Mouse (Mus musculus) granulocyte monocyte progenitor cell, adult 5-6 weeks (primary cell): ENCODE data around the gene Fanci. TPM values are rescaled to one million over a fixed set of nuclear protein-coding genes. Genes with fewer than 3 reads are reported as not detected.

Source experiments
- ATAC-seq: replicated peaks from 2 replicates; pipeline ENCODE4 v1.8.0; 2016; ENCODE audit warnings: mild to moderate bottlenecking, moderate TSS enrichment, inconsistent platforms; ENCODE audit not compliant: poor library complexity, severe bottlenecking
- total RNA-seq, 2 experiments: library from RNA; stranded (forward) in 1 of 2; stranded (reverse) in 1 of 2; fragments of 200-712, 200-1000 nt in 1 of 2; fragments of >200 nt in 1 of 2; fragmentation: Nextera tagmentation in 1 of 2; gene quantifications; 2 replicates each; pipeline ENCODE4 v1.2.3; 2014 to 2017

Gene Fanci
- total RNA-seq, 2 experiments from 2014 or later: 22.8 to 29.7 TPM

DNA sequence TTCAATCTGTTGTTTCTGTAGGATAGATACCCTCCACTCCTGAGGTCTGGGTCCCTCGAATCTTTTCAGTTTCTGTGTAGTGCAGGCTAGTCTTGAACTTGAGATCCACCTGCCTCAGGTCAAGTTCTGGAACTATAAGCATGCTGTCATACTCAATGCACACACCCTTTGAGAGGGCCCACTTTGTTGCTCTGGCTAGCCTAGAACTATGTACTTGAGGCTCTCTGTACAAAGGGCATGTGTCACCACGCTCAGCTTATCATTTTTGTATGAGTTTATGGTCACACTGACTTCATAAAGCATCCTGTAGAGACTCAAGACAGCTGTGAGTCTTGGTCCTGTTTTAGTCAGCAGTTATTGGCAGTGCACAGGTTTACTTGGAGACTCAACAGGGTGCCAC lies 55.3 kb downstream of the Fanci start:
- no peak for ATAC-seq

DNA sequence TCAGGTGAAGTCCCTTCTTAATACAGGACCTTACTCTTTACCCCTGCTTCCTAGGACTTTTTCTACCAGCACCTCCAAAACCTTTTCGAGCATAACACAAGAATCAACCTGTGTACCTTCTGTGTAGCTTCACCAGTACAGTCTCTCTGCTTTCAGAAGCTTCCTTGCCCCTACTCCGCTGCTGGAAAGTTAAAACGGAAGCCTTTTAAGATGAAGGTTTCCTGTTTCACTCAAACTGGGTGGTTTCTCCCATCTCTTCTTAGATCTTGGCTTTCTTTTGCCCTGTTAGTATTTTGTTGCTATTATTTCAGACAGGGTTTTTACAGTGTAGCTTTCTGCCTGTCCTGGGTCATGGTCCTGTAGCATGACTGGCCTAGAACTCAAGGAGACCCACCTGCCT lies 55.8 kb downstream of the Fanci start:
- ATAC-seq: no peak

DNA sequence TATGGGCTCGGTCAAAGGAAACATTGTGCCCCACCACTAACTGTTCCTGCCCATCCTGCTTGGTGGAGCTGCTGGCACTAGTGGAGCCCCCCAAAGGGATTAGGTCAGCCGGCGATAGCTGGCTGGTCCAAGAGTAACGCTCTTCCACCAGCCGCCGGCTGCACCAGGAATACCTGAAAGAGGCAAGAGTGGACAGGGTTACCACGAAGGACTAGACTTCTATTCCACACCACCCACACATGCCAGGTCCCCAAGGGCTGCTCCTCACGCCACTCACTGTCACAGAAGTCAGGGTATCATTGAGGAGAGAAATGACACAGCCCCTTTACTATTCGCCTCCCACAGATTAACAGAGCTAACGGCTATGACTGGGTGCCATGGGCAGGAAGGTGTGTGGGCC lies 70.0 kb downstream of the Fanci start:
- no peak for ATAC-seq

DNA sequence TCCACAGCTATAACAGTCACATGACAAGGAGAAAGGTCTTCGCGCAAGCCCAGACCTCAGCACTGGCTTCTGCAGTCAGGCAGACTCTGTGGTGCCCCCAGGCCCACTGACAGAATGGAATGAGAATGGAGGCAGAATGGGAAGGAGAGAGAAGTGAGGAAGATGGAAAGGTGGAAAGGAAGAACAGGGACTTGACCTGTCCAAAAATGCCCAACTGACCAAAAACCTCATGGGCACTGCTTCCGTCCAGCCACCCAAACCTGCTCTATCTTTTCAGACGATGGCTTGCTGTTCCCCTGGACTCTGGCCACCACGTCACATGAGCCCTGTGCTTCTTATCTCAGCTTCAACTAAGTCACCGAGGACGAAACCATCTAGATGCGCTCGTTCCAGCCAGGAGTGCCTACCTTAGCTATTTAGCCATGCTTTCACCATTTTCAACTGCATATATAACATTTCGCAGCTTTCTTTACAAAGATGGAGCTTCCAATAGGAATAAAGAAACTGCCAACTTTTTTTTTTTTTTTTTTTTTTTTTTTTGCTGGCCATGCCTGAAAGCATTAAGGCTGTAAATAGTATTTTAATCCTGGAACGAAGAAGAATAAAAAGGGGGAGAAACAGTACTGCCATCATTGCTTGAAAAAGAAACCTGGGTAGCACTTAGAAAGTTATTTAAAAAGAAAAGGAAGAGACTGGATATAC lies 71.8 kb downstream of the Fanci start:
- ATAC-seq: no peak

DNA sequence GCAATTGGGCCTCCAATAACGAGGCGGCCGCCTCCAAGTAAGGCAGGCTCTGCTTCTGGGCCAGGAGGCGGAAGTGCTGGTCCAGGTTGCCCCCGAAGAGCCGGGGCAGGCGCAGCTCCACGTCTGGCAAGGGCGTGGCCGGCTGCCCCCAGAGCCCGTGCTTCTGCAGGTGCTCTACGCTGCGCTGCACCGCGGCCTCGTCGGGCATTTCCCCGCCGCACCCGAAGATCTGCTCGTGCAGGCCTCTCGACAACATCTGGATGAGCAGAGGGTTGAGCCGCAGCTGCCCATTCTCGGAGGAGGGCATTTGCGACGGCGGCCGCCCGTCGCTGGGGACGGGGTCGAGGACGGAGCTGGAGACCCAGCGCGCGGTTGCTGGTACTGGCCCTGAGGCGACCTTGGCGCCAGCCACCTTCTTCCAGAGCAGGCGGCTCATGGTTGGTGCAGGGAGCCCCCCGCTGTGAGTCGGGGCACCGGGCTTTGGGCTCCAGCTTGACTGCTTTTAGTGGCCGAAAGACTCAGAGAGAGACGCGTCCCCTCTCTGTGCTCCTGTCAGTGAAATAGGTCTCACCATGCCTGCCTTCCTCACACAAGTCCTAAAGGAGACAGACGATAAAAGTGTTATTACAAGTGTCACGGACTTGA lies 73.2 kb downstream of the Fanci start:
- ATAC-seq: no peak

DNA sequence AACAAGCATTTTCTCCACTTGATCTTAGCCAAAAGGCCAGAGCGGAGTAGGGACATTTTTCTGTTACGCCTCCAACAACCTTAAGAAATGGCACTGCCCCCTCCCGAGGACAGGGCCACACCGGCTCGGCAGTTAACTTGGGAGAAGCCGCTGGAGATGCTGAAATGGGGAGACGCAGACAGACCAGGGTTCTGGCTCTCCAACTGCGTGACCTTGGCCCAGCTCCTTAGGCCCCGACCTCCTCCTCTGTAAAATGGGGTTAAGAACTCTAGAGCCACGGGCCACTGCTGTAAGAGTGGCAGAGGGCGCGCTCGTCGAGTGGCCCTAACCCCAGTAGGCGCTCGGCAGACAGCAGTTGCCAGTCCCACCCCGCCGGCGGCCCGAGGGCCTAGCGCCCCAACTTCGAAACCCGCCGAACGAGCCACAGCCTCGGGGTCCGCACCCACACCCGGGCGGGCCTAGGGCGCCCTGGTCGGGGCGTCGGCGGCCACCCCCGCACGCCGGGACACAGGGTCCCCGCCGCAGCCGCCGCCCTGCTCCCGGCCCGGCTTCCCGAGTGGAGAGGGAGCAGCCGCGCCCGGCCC lies 73.8 kb downstream of the Fanci start:
- no peak; the same call in 1 of the 2 replicates for ATAC-seq

DNA sequence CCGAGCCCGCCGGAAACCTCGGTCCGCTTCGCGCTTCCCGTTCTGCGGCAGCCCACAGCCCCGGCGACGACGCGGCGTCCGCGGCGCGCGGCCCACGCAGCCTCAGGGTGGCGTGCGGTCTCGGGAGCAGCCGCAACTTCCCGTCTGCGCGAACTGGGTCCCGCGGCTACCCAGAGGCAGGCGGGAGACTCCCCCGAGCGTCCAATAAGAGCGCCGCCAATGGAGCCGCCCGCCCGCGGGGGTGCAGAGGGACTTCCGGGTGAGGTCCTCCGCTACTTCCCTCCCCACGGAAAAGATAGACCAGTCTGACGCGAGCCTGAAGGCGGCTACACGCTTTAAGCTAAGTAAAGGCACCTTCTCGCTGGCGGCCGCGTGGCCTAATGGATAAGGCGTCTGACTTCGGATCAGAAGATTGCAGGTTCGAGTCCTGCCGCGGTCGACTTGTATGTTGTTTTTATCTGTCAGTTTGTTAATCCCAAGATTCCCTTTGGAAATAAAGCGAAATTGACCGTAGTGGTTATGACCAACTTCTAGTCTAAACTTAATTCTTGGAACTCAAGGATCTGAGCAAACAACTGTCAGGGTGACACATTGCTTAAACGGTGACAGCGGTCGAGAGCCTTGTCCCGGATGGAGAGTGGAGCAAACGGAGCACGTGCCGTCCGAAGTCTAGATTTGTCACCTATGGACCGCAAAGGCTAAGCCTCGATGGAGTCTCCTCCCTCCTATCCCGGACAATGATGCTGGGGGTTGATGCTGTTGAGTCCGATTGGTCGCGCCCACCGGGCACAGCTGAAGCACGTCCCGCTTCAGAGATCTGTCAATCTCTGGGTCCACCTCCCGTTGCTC lies 74.5 kb downstream of the Fanci start, which contains the start of gene Polg:
TSS of gene Polg (minus strand) at position 310 of the 849 bp plus-strand sequence.
- peak; percentile 84 for ATAC-seq

DNA sequence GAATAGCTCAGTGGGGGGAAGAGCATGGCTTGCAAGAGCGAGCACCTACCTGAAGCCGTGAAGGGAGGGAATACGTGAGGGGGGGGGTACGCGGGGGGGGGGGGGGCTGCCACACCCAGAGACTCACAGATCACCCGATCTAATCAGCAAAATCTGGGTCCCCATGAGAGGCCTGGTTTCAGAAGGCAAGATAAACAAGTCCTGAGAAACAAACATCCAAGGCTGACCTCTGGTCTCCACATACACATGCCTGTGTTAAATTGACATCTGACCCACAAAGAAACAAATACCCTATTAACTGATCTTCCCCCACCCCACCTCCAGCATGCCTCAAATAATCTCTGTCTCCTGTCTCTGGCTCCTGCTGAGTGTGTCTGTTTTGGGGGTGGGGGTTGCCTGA lies 76.2 kb downstream of the Fanci start:
- no peak for ATAC-seq

DNA sequence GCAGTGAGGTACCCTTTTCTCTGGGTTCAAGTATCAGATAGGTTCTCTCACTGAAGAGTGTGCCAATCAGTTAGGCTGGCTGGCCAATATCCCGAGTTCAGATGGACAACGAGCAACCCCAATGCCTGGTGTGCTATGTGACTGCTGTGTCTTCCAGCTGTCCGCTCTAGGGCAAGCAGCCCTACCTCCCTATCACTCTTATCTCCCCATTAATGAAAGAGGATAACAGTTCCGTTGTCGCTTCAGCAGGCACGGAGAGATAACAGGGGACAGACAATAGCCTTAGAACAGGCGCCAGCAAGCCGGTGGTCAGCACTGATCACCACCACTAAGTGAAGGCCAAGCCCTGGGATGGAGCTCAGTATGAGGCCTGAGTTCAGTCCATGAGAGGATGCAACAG lies 77.3 kb downstream of the Fanci start:
- no peak for ATAC-seq

DNA sequence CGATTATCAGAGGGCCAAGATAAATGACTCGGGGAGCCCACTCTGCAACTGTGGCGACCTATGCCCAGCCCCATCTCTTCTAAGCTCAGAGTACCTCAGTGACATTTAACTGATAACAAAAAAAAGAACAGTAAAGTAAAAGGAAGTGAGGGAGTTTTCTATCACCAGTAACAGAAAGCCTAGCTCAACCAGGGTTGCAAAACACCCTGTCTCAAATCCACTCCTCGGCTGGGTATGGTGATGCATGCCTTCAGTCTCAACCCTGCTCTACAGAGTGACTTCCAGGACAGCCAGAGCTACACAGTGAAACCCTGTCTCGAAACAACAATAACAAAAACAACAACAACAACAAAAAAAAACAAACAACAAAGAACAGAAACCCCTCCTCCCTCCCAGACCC lies 78.0 kb downstream of the Fanci start:
- peak; percentile 20; the same call in 1 of the 2 replicates for ATAC-seq

DNA sequence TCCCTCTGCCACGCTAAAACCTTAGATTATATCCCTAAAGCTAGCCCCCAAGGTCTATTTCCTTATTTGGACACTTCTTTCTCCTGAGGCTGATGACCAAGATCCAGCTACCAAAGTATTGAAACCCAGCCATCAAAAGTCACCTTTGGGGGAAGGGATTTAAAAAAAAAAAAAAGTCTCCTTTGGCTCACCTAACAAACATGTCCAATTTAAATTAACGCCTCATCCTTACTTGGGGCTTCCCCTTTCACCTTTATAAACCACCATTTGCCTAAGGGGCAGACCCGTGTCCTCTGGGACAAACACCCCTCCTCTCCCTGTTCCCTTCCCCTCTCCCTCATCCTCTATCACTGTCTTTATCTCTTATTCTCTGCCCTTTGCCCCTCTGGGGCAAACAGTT lies 79.0 kb downstream of the Fanci start:
- no peak for ATAC-seq

DNA sequence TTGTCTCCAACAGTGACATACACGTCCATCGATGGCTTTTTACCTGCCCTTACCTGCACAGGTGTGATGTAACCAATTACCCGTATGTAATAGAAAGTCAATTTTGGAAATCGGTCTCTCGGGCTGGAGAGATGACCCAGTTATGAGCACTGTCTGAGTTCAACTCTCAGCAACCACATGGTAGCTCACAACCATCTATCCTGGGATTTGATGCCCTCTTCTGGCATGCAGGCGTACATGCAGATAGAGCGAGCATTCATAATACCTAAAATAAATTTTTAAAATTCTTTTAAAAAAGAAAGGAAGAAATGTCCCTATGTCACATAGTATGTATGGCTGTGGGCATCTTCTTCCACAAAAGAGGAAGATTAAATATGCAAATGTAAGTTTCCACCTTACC lies 79.7 kb downstream of the Fanci start:
- no peak for ATAC-seq

DNA sequence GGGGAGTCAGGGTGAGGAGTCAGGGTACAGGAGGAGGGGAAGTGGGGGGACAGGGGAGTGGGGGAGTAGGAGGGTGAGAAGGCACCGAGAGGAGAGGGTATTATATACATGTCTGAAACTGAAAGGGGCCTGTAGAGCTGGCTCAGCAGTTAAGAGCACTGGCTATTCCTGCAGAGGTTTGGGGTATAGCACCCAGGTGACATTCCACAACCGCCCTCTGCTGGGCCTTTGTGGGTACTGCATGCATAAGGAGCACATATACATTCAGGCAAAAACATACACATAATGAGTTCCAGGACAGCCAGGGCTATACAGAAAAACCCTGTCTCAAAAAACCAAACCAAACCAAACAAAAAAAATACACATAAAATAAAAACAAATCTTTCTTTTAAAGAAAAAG lies 81.1 kb downstream of the Fanci start:
- ATAC-seq: no peak

DNA sequence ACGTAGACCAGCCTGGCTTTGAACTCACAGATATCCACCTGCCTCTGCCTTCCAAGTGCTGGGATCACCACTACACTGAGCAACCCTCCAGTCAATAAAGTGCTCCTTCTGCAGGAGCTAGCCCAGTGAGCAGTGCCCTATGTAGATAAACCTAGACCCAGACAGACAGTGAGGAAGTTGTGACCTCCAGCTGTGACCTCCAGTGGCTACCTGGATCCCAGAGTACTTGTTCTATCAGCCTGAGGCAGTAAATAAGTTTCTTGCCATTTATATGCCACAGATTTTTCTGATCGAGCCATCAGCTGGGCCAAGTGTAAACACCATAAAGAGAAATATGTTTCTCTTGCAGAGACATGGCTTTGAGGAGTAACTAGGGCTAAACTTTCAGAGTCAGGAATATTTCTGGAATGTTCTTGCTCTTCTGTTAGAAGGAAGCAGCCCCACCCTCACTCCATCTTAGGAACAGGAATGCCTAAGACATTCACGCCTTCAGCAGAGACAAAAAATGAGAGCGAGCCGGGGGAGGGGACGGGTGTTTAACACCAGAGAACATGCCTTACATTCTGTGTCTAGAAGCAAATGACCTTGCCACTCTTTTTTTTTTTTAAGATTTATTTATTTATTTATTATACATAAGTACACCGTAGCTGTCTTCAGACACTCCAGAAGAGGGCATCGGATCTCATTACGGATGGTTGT lies 81.9 kb downstream of the Fanci start:
- no peak for ATAC-seq

DNA sequence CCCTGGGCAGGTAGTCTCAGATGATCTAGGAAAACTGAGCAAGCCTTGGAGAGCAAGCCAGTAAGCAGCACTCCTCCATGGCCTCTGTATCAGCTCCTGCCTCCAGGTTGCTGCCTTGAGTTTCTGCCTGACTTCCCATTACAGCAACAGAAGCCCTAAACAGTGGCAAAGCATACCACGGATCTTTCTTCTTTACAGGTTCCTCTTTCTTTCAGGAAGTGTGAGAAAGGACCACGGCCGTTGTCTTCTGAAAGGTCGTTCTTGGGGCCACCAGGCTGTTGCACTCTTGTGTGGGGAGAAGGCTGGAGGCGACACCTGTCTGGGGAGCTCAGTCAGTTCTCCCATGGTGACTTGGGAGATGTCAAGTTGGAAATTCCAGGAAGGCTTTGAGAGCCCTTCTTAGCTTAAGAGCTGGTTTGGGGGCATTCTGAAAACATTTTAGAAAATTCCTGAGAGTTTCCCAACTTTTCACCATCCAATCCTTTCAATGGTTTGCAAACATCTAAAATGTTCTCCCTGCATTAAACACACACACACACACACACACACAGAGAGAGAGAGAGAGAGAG lies 83.2 kb downstream of the Fanci start:
- peak; percentile 93 for ATAC-seq

DNA sequence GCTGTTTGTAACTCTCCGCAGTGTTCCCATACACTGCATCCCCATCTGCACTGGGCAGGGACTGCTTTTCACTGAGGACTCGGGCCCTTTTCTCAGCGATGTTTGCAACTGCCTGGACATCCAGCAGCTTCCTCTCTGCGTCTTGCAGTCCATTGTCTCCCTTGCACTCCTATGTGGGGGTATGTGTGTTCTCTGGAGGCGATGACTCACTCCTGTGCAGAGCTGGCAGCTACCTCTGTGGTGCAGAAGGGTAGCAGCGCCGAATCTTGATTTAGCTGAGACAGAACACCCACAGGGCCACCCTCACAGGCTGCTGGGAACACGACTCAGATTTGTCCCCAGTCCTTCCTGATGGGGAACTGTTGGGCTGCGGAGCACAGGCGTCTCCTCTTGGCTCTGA lies 94.8 kb downstream of the Fanci start:
- no peak for ATAC-seq

DNA sequence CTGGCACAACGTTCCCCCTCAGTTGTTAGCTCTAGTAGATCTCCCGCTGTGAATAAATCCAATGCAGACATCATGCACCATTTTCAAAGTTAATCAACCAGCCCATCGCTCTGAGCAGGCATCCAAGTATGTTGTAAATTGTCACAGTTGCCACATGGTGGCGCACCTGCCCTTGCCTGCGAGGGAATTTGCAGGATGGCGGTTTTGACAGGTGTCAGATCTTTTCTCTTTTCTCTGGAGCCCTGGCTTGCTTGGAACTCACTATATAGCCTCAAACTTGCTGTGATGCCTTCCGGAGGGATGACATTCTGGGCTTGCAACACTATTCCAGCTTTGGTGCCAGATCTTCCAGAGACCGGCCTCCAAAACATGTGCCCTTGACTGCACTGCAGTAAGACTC lies 102.2 kb downstream of the Fanci start:
- peak; percentile 56; the same call in 1 of the 2 replicates for ATAC-seq

DNA sequence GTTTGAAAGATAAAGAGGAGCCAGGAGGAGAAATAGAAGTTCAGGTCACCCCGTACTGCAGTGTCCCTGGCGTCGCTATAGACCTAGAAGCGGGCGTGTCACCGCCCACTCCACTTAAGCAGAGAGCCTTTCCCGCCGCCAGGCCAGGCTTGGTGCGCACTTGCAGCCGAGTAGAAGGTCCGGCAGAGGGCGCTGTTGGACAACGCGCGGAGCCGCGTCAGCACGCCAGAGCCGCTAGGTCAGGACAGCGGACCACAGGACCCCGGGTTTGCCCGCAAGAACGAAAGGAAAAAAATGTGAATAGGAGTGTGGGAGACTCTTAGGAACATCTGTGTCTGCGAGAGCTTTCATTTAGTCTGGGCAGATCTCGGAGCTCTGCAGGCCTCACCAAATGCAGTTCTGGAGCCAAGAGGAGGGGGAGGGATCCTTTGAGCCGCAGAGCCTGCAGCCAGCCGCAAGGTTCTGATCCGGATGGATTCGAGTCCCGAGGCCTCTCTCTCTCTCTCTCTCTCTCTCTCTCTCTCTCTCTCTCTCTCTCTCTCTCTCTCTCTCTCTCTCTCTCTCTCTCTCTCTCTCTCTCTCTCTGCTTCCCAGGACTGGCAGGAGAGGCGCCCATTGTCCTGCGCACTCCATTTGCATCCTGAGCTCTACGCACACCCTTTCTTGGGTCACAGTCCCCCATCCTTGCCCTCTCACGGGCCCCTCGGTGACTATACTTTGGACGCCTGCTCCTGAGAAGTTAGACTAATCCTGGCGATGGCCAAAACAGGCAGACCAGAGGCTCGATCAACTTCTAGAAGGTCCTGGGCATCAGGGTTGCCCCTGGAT lies 104.5 kb downstream of the Fanci start:
- peak; percentile 87 for ATAC-seq

DNA sequence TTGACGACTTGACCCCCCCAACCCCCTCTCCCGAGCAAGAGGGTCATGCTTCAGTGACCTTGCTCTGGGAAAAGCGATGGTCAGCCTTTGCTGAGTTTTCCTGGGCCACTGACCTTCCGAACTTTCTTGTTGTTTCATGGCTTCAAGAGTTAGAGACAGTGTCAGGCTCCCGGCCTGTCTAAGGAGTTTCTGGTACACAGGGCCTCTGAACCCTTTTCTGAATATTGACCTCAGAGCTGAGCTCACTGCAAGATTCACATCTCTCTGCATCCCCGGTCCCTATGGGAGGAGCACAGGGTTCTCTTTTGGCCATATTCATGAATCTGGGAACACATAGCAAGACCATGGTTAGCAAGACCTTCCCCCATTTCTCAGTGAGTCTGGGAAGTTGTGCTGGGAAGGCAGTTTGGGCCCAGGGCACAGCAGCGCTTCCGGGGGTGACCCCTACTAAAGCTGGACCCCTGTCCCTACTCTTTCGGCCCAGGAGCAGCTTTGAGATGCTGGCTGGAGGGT lies 105.1 kb downstream of the Fanci start:
- ATAC-seq: no peak
